Mouse (Mus musculus) mature B cell (primary cell): ENCODE results near the gene Trcg1.

Source experiments
- in situ Hi-C: fragments of 300-500 bp; cut with MboI; formaldehyde crosslinking; loops from 2 replicates; pipeline ENCODE4 v1.14.3; 2019

Gene Trcg1

GRCm38 (mm10) chr9:57295666-57296065 is 59.3 kb downstream of the Trcg1 start:
- in situ Hi-C loops: no loop called here

GRCm38 (mm10) chr9:57296277-57296676 is 59.9 kb downstream of the Trcg1 start:
- in situ Hi-C loops: no loop called here

- in situ Hi-C loops: no loop called here
Observed at GRCm38 (mm10) chr9:57297938-57298337, 61.6 kb downstream of the Trcg1 start.
